Mouse (Mus musculus): ENCODE data around the gene Clcn7. TPM values are rescaled to one million over a fixed set of nuclear protein-coding genes. Genes with fewer than 3 reads are reported as not detected.

The Clcn7 gene
- polyA plus RNA-seq, 1 experiment from 2014 or later = 18.7 TPM

GRCm38 (mm10) chr17:25107786-25108185, 25.4 kb upstream of the Clcn7 start:
- ATAC-seq (replicated peaks; ENCODE audit: low FRiP score) = no peak
- Histone ChIP-seq H3K9me3 (ENCODE audit: control insufficient read depth, low read length) (no peaks in the 10 kb centered on the region), H3K27me3 (replicated peaks; ENCODE audit: control insufficient read depth, insufficient read depth, low read length) (no peaks in the 10 kb centered on the region), H3K4me3 (ENCODE audit: low read depth, low read length) (no peak overlapping the region), H3K4me1 (replicated peaks; ENCODE audit: control insufficient read depth, insufficient read depth, low read length) (no peaks in the 10 kb centered on the region), H3K4me2 (no peak overlapping the region), H3K9ac (ENCODE audit: low read depth, low read length) (no peak overlapping the region), H3K36me3 (ENCODE audit: control insufficient read depth, insufficient read depth, low read length) (peaks cover 42% of the 10 kb centered on the region), H3K27ac (ENCODE audit: low read depth, low read length) (no peak overlapping the region)
- no peak for DNase-seq (ENCODE audit: low spot score)
- WGBS = 83% methylated on average over 16 of the region's 16 CpGs

DNA sequence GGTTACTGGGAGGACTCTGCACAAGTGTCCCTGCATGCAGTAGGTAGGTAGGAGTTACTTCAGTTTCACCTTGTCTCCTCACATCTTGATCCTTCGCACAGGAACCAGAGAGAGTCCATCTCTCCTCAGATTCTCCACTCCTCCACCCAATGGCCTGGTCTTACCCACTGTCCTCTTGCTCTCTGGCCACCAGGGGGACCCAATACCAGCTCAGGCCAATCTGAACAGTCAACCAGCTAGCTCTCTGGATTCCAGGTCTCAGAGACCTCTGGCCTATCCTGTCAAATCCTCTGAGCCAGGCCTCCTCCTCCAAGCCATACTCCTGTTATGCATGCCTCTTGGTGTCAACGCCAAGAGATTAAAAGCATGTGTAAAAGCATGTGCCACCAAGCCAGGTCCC, 23.6 kb upstream of the Clcn7 start:
- DNase-seq (ENCODE audit: low spot score) = no peak
- H3K4me1 ChIP-seq (replicated peaks; ENCODE audit: control insufficient read depth, insufficient read depth, low read length) = peaks cover under 1% of the 10 kb centered on the region
- peak; percentile 69; the same call in 1 of the 2 replicates for ATAC-seq (replicated peaks; ENCODE audit: low FRiP score)
- 78% methylated on average over 2 of the region's 2 CpGs for WGBS
- H3K9ac ChIP-seq (ENCODE audit: low read depth, low read length) = no peak overlapping the region
- no peaks in the 10 kb centered on the region for H3K27me3 ChIP-seq (replicated peaks; ENCODE audit: control insufficient read depth, insufficient read depth, low read length)
- no peak overlapping the region for H3K27ac ChIP-seq (ENCODE audit: low read depth, low read length)
- peaks cover 37% of the 10 kb centered on the region for H3K36me3 ChIP-seq (ENCODE audit: control insufficient read depth, insufficient read depth, low read length)
- H3K9me3 ChIP-seq (ENCODE audit: control insufficient read depth, low read length) = no peaks in the 10 kb centered on the region
- no peak overlapping the region for H3K4me3 ChIP-seq (ENCODE audit: low read depth, low read length)
- H3K4me2 ChIP-seq = no peak overlapping the region

GRCm38 (mm10) chr17:25110590-25110989, 22.6 kb upstream of the Clcn7 start:
- no peak for ATAC-seq (replicated peaks; ENCODE audit: low FRiP score)
- H3K4me2 ChIP-seq = no peak overlapping the region
- peaks cover 29% of the 10 kb centered on the region; the same call in 1 of the 2 replicates for H3K36me3 ChIP-seq (ENCODE audit: control insufficient read depth, insufficient read depth, low read length)
- H3K27ac ChIP-seq (ENCODE audit: low read depth, low read length) = no peak overlapping the region
- peaks cover 5% of the 10 kb centered on the region for H3K4me1 ChIP-seq (replicated peaks; ENCODE audit: control insufficient read depth, insufficient read depth, low read length)
- H3K9me3 ChIP-seq (ENCODE audit: control insufficient read depth, low read length) = no peaks in the 10 kb centered on the region
- WGBS = 95% methylated on average over 6 of the region's 6 CpGs
- no peaks in the 10 kb centered on the region for H3K27me3 ChIP-seq (replicated peaks; ENCODE audit: control insufficient read depth, insufficient read depth, low read length)
- DNase-seq (ENCODE audit: low spot score) = no peak
- no peak overlapping the region for H3K9ac ChIP-seq (ENCODE audit: low read depth, low read length)
- H3K4me3 ChIP-seq (ENCODE audit: low read depth, low read length) = no peak overlapping the region

DNA sequence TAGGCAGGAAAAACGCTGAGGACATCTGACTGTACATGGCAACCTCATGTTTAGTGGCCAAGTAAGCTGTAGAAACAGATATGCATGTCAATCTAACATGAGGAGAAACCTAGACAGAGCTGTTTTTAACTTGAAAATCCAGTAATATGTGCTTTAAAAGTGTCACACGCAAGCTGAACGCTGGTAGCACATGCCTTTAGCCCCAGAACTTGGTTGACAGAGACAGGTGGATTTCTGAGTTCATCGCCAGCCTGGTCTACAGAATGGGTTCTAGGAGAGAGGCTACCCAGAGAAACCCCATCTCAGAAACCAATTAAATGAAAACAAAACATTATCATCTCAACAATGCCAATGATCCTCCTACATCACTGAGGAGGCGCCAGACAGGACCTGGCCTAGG, 22.0 kb upstream of the Clcn7 start:
- WGBS = 89% methylated on average over 5 of the region's 5 CpGs
- DNase-seq (ENCODE audit: low spot score) (no peak), ATAC-seq (replicated peaks; ENCODE audit: low FRiP score) (no peak)
- Histone ChIP-seq H3K9me3 (ENCODE audit: control insufficient read depth, low read length) (no peaks in the 10 kb centered on the region), H3K4me1 (replicated peaks; ENCODE audit: control insufficient read depth, insufficient read depth, low read length) (peaks cover 7% of the 10 kb centered on the region), H3K27ac (ENCODE audit: low read depth, low read length) (no peak overlapping the region), H3K9ac (ENCODE audit: low read depth, low read length) (no peak overlapping the region), H3K36me3 (ENCODE audit: control insufficient read depth, insufficient read depth, low read length) (peaks cover 25% of the 10 kb centered on the region; the same call in 1 of the 2 replicates), H3K4me3 (ENCODE audit: low read depth, low read length) (no peak overlapping the region), H3K4me2 (no peak overlapping the region), H3K27me3 (replicated peaks; ENCODE audit: control insufficient read depth, insufficient read depth, low read length) (no peaks in the 10 kb centered on the region)

DNA sequence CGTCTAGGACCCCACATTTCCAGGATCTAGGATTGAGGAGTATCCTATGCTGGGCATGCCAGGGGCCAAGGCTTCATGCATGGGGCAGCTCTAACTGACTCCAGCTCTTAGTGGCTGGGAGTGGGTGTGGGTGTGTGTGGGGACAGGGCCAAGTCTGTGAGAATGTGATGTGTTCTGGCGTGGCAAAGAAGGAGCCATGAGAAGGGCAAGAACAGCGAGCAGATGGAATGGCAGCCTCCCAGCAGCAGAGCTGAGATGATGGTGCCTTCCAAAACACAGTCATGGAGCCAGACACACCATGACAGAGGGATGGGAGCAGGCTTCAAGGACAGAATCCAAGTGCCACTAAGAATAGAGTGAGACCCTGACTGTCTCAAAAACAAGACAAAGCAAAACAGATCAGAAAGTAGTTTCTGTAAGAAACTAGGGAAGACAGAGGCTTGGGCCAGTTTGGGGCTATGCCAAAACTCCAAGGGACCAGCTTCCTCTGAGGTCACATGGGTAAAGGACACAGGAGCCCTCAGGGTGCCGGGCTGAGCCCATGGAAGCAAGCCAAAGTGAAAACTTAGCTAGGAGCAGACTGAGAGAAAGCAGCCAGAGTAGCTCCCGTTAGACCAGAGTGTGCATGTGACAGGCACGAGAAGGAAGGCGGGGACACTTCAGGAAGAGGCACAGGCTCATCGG, 21.3 kb upstream of the Clcn7 start:
- 84% methylated on average over 8 of the region's 8 CpGs for WGBS
- Histone ChIP-seq H3K4me2 (no peak overlapping the region), H3K4me1 (replicated peaks; ENCODE audit: control insufficient read depth, insufficient read depth, low read length) (peaks cover 8% of the 10 kb centered on the region), H3K4me3 (ENCODE audit: low read depth, low read length) (no peak overlapping the region), H3K27ac (ENCODE audit: low read depth, low read length) (no peak overlapping the region), H3K36me3 (ENCODE audit: control insufficient read depth, insufficient read depth, low read length) (peaks cover 21% of the 10 kb centered on the region; the same call in 1 of the 2 replicates), H3K9me3 (ENCODE audit: control insufficient read depth, low read length) (no peaks in the 10 kb centered on the region), H3K9ac (ENCODE audit: low read depth, low read length) (no peak overlapping the region), H3K27me3 (replicated peaks; ENCODE audit: control insufficient read depth, insufficient read depth, low read length) (no peaks in the 10 kb centered on the region)
- DNase-seq (ENCODE audit: low spot score) = no peak
- no peak for ATAC-seq (replicated peaks; ENCODE audit: low FRiP score)

GRCm38 (mm10) chr17:25112423-25112810, 20.8 kb upstream of the Clcn7 start:
- no peaks in the 10 kb centered on the region for H3K27me3 ChIP-seq (replicated peaks; ENCODE audit: control insufficient read depth, insufficient read depth, low read length)
- DNase-seq (ENCODE audit: low spot score) (no peak), ATAC-seq (replicated peaks; ENCODE audit: low FRiP score) (no peak)
- H3K4me2 ChIP-seq = no peak overlapping the region
- H3K36me3 ChIP-seq (ENCODE audit: control insufficient read depth, insufficient read depth, low read length) = peaks cover 16% of the 10 kb centered on the region; the same call in 1 of the 2 replicates
- H3K27ac ChIP-seq (ENCODE audit: low read depth, low read length) = no peak overlapping the region
- no peak overlapping the region for H3K4me3 ChIP-seq (ENCODE audit: low read depth, low read length)
- peaks cover 8% of the 10 kb centered on the region for H3K4me1 ChIP-seq (replicated peaks; ENCODE audit: control insufficient read depth, insufficient read depth, low read length)
- 87% methylated on average over 3 of the region's 3 CpGs for WGBS
- H3K9ac ChIP-seq (ENCODE audit: low read depth, low read length) = no peak overlapping the region
- no peaks in the 10 kb centered on the region for H3K9me3 ChIP-seq (ENCODE audit: control insufficient read depth, low read length)

- peak overlapping the region; percentile 78 for H3K27ac ChIP-seq (ENCODE audit: low read depth, low read length)
- peaks cover 8% of the 10 kb centered on the region for H3K4me1 ChIP-seq (replicated peaks; ENCODE audit: control insufficient read depth, insufficient read depth, low read length)
- H3K27me3 ChIP-seq (replicated peaks; ENCODE audit: control insufficient read depth, insufficient read depth, low read length) = no peaks in the 10 kb centered on the region
- H3K9ac ChIP-seq (ENCODE audit: low read depth, low read length) = peak overlapping the region; percentile 83
- WGBS = 8% methylated on average over 23 of the region's 23 CpGs
- DNase-seq (ENCODE audit: low spot score) (no peak), ATAC-seq (replicated peaks; ENCODE audit: low FRiP score) (peak; percentile 71)
- no peaks in the 10 kb centered on the region for H3K9me3 ChIP-seq (ENCODE audit: control insufficient read depth, low read length)
- H3K36me3 ChIP-seq (ENCODE audit: control insufficient read depth, insufficient read depth, low read length) = peaks cover 7% of the 10 kb centered on the region; the same call in 1 of the 2 replicates
- H3K4me2 ChIP-seq = peak overlapping the region; percentile 97
- H3K4me3 ChIP-seq (ENCODE audit: low read depth, low read length) = peak overlapping the region; percentile 67
These were observed 18.1 kb upstream of the Clcn7 start for GRCm38 (mm10) chr17:25114908-25115645.

- WGBS = 6% methylated on average over 40 of the region's 40 CpGs
- H3K9ac ChIP-seq (ENCODE audit: low read depth, low read length) = peak within 1 kb of the TSS; percentile 83
- H3K27ac ChIP-seq (ENCODE audit: low read depth, low read length) = peak within 1 kb of the TSS; percentile 78
- H3K9me3 ChIP-seq (ENCODE audit: control insufficient read depth, low read length) = no peaks in the 10 kb centered on the region
- H3K36me3 ChIP-seq (ENCODE audit: control insufficient read depth, insufficient read depth, low read length) = peaks cover 2% of the 10 kb centered on the region; the same call in 1 of the 2 replicates
- DNase-seq (ENCODE audit: low spot score) (peak; percentile 90), ATAC-seq (replicated peaks; ENCODE audit: low FRiP score) (peak; percentile 88)
- H3K4me1 ChIP-seq (replicated peaks; ENCODE audit: control insufficient read depth, insufficient read depth, low read length) = peaks cover 8% of the 10 kb centered on the region
- H3K4me3 ChIP-seq (ENCODE audit: low read depth, low read length) = peak within 1 kb of the TSS; percentile 67
- H3K27me3 ChIP-seq (replicated peaks; ENCODE audit: control insufficient read depth, insufficient read depth, low read length) = no peaks in the 10 kb centered on the region
- peak within 1 kb of the TSS; percentile 97 for H3K4me2 ChIP-seq
These were observed 17.3 kb upstream of the Clcn7 start, which contains the start of gene Telo2 for GRCm38 (mm10) chr17:25115664-25116432. TSS of gene Telo2 (minus strand) at chr17:25115967.
